In genomic region chr11:71820847-71821246, GRCm38 (mm10) we compare ENCODE assay signal across 8 mouse cellular contexts.
DNase-seq lines count a peak whose midpoint lies in the region; ATAC-seq lines count a peak whose summit lies in the region.
"Had no signal": no experiment of that assay in that cellular context is flagged by ENCODE, and none has a peak within 500 bp of the region (broad histone marks: within the 10 kb centered on the region; RNA-seq: fewer than 3 reads in every experiment).

No protein-coding gene starts in this region.

- whole genome bisulfite sequencing in midbrain, embryonic 15.5 days = 56% methylated on average over 10 of the region's 10 CpGs
- 60% methylated on average over 10 of the region's 10 CpGs for WGBS in midbrain, embryonic 10.5 days
- WGBS in forebrain, embryonic 12.5 days = 42% methylated on average over 10 of the region's 10 CpGs

- no peaks in the 10 kb centered on the region for H3K36me3 ChIP-seq in midbrain, embryonic 15.5 days (replicated peaks)
- no peaks in the 10 kb centered on the region for H3K36me3 ChIP-seq in midbrain, embryonic 10.5 days
- H3K36me3 ChIP-seq in forebrain, embryonic 12.5 days (replicated peaks) = no peaks in the 10 kb centered on the region
- H3K36me3 ChIP-seq: midbrain, embryonic 13.5 days had no signal

- H3K4me2 ChIP-seq in midbrain, embryonic 15.5 days = peak overlapping the region; percentile 7; the same call in 1 of the 2 replicates
- H3K4me2 ChIP-seq in forebrain, embryonic 12.5 days = peak overlapping the region; percentile 36
- H3K4me2 ChIP-seq: midbrain, embryonic 13.5 days had no signal

- H3K4me1 ChIP-seq in midbrain, embryonic 15.5 days = no peaks in the 10 kb centered on the region; the same call in 1 of the 2 replicates
- H3K4me1 ChIP-seq in midbrain, embryonic 10.5 days = peaks cover 11% of the 10 kb centered on the region
- H3K4me1 ChIP-seq in forebrain, embryonic 12.5 days = peaks cover 8% of the 10 kb centered on the region; the same call in 1 of the 2 replicates

- intact Hi-C loops in left cerebral cortex, postnatal 10 days (cut with DNase I) = no loop called here

- ATAC-seq in midbrain, embryonic 15.5 days (replicated peaks) = no peak
- no peak for ATAC-seq in forebrain, embryonic 12.5 days (ENCODE audit: low FRiP score)
- no peak for ATAC-seq in megakaryocyte, adult 5-6 weeks (ENCODE audit: poor library complexity, severe bottlenecking)
- ATAC-seq: midbrain, embryonic 13.5 days had no signal

- no peaks in the 10 kb centered on the region for H3K27me3 ChIP-seq in midbrain, embryonic 15.5 days (replicated peaks)
- H3K27me3 ChIP-seq in midbrain, embryonic 10.5 days (ENCODE audit: low read depth, poor library complexity, severe bottlenecking) = no peaks in the 10 kb centered on the region
- no peaks in the 10 kb centered on the region for H3K27me3 ChIP-seq in forebrain, embryonic 12.5 days
- H3K27me3 ChIP-seq: midbrain, embryonic 13.5 days had no signal

- DNase-seq in midbrain, embryonic 10.5 days (ENCODE audit: low spot score) = no peak
- DNase-seq in left cerebral cortex, postnatal 10 days (ENCODE audit: extremely low spot score in 1 of 2, low spot score in 2 of 2) = peak; percentile 21 to 46
- peak; percentile 46 for DNase-seq in telencephalon, adult 2 months (ENCODE audit: low read depth, low spot score)
- DNase-seq in heart, adult 8-10 months (ENCODE audit: low spot score) = no peak

- no peak overlapping the region for H3K4me3 ChIP-seq in midbrain, embryonic 15.5 days
- H3K4me3 ChIP-seq in midbrain, embryonic 10.5 days = no peak overlapping the region
- H3K4me3 ChIP-seq in forebrain, embryonic 12.5 days (replicated peaks) = peak overlapping the region; percentile 8; the same call in 1 of the 2 replicates
- H3K4me3 ChIP-seq: midbrain, embryonic 13.5 days had no signal

- no peak overlapping the region for H3K9ac ChIP-seq in midbrain, embryonic 15.5 days
- H3K9ac ChIP-seq in forebrain, embryonic 12.5 days = no peak overlapping the region
- H3K9ac ChIP-seq: midbrain, embryonic 13.5 days had no signal

- no peak overlapping the region for H3K27ac ChIP-seq in midbrain, embryonic 15.5 days
- H3K27ac ChIP-seq in midbrain, embryonic 10.5 days (replicated peaks) = no peak overlapping the region
- H3K27ac ChIP-seq in forebrain, embryonic 12.5 days = no peak overlapping the region
- H3K27ac ChIP-seq: midbrain, embryonic 13.5 days had no signal

- no peaks in the 10 kb centered on the region for H3K9me3 ChIP-seq in midbrain, embryonic 15.5 days
- H3K9me3 ChIP-seq in midbrain, embryonic 10.5 days (replicated peaks) = no peaks in the 10 kb centered on the region
- H3K9me3 ChIP-seq in forebrain, embryonic 12.5 days = no peaks in the 10 kb centered on the region
- H3K9me3 ChIP-seq: midbrain, embryonic 13.5 days had no signal

Comparison
In these comparisons a context has a peak if more than half of its experiments do, and no peak if none do; other contexts are left out.
1. DNase-seq: peak in left cerebral cortex, postnatal 10 days (2 of 2) and telencephalon, adult 2 months (single experiment); none in midbrain, embryonic 10.5 days (single experiment) and heart, adult 8-10 months (single experiment).